Mouse (Mus musculus) neutrophil, adult 5-6 weeks (primary cell): ENCODE measurements around the gene Exosc5. TPM values are rescaled to one million over a fixed set of nuclear protein-coding genes. Genes with fewer than 3 reads are reported as not detected.

Source experiments
- ATAC-seq: fragments of 151-379, 151-347 bp; 2 replicates; pipeline ENCODE4 v1.8.0; 2017; ENCODE audit warnings: mild to moderate bottlenecking, moderate TSS enrichment; ENCODE audit not compliant: insufficient number of reproducible peaks, poor library complexity, low FRiP score, severe bottlenecking; ENCODE audit errors: extremely low read depth
- total RNA-seq: library from RNA; stranded (forward); fragments of 200-1000 nt; gene quantifications from 2 replicates; pipeline ENCODE4 v1.2.3, GENCODE M21; 2017

Exosc5 gene
- 33.1 and 40.1 TPM in 2 replicates for total RNA-seq

- peak; percentile 97 for ATAC-seq
These were observed at the start of gene Exosc5, which contains the start of gene Bckdha for GRCm38 (mm10) chr7:25658657-25659472. TSS of gene Exosc5 (plus strand) at chr7:25659164. TSS of gene Bckdha (minus strand) at chr7:25658981.

- no peak for ATAC-seq
These were observed 48.9 kb upstream of the Exosc5 start for GRCm38 (mm10) chr7:25610056-25610455.

- no peak for ATAC-seq
These were observed 47.5 kb upstream of the Exosc5 start for GRCm38 (mm10) chr7:25611501-25611900.

- ATAC-seq = no peak
These were observed 44.9 kb upstream of the Exosc5 start for GRCm38 (mm10) chr7:25614086-25614485.

- ATAC-seq = no peak
These were observed 43.9 kb upstream of the Exosc5 start for GRCm38 (mm10) chr7:25614831-25615705.

- ATAC-seq = no peak
These were observed 43.3 kb upstream of the Exosc5 start, which contains the start of gene Erich4 for GRCm38 (mm10) chr7:25615706-25616011. TSS of gene Erich4 (minus strand) at chr7:25615892.

GRCm38 (mm10) chr7:25617376-25618160, 41.4 kb upstream of the Exosc5 start:
- no peak for ATAC-seq

- ATAC-seq = peak; percentile 97
These were observed 39.9 kb upstream of the Exosc5 start, which contains the start of gene Dmac2 for GRCm38 (mm10) chr7:25618865-25619721. TSS of gene Dmac2 (plus strand) at chr7:25619414.

GRCm38 (mm10) chr7:25619722-25619991, 39.3 kb upstream of the Exosc5 start:
- no peak for ATAC-seq

GRCm38 (mm10) chr7:25620101-25620500, 38.9 kb upstream of the Exosc5 start:
- ATAC-seq = no peak

GRCm38 (mm10) chr7:25620751-25621150, 38.2 kb upstream of the Exosc5 start:
- ATAC-seq = no peak

GRCm38 (mm10) chr7:25623857-25624370, 35.0 kb upstream of the Exosc5 start:
- no peak for ATAC-seq

GRCm38 (mm10) chr7:25624851-25625250, 34.1 kb upstream of the Exosc5 start:
- no peak for ATAC-seq

- ATAC-seq = peak; percentile 39; the same call in 1 of the 2 replicates
These were observed 33.2 kb upstream of the Exosc5 start for GRCm38 (mm10) chr7:25625594-25626250.

GRCm38 (mm10) chr7:25626509-25627430, 32.2 kb upstream of the Exosc5 start, which contains the start of gene B3gnt8:
TSS of gene B3gnt8 (plus strand) at chr7:25626654.
- peak; percentile 22; the same call in 1 of the 2 replicates for ATAC-seq

GRCm38 (mm10) chr7:25627431-25628322, 31.3 kb upstream of the Exosc5 start:
- ATAC-seq = no peak
